Mouse (Mus musculus) hindbrain, embryonic 11.5 days (tissue): Measurements from ENCODE around the gene Snd1. TPM values are rescaled to one million over a fixed set of nuclear protein-coding genes. Genes with fewer than 3 reads are reported as not detected.
A peak's percentile ranks its signal among the peaks of the same experiment; 100 is the strongest.

Source experiments
- ATAC-seq: fragments of 200-750 bp; cut with Nextera tagmentation; 2 replicates; pipeline ENCODE4 v1.8.0; 2017; ENCODE audit warnings: mild to moderate bottlenecking, moderate TSS enrichment, moderate library complexity; ENCODE audit not compliant: low FRiP score
- DNase-seq: peaks from one replicate; pipeline ENCODE4 v3.0.0-alpha.2; 2015; ENCODE audit warnings: low spot score
- H3K27ac ChIP-seq: fragments of 300-500 bp; sonication (generic); 2 replicates; pipeline ENCODE4 v1.5.1; 2014; ENCODE audit warnings: mild to moderate bottlenecking, low read depth, low read length
- H3K27me3 ChIP-seq: fragments of 300-500 bp; sonication (generic); 2 replicates; pipeline ENCODE4 v1.6.1; 2014; ENCODE audit warnings: mild to moderate bottlenecking, low read length, moderate library complexity, mixed read lengths; ENCODE audit not compliant: control insufficient read depth, insufficient read depth
- H3K36me3 ChIP-seq: fragments of 300-500 bp; sonication (generic); 2 replicates; pipeline ENCODE4 v1.6.1; 2014; ENCODE audit warnings: mild to moderate bottlenecking, low read length, moderate library complexity, mixed read lengths; ENCODE audit not compliant: control insufficient read depth, insufficient read depth
- H3K4me1 ChIP-seq: fragments of 300-500 bp; sonication (generic); replicated peaks from 2 replicates; pipeline ENCODE4 v1.6.1; 2014; ENCODE audit warnings: low read length, mixed read lengths; ENCODE audit not compliant: control insufficient read depth, insufficient read depth
- H3K4me2 ChIP-seq: fragments of 300-500 bp; sonication (generic); replicated peaks from 2 replicates; pipeline ENCODE4 v1.6.1; 2014; ENCODE audit warnings: mild to moderate bottlenecking, low read depth, low read length
- H3K4me3 ChIP-seq: fragments of 300-500 bp; sonication (generic); 2 replicates; pipeline ENCODE4 v1.5.1; 2014; ENCODE audit warnings: low read depth, low read length
- H3K9ac ChIP-seq: fragments of 300-500 bp; sonication (generic); 2 replicates; pipeline ENCODE4 v1.6.1; 2014; ENCODE audit warnings: low read depth, low read length
- H3K9me3 ChIP-seq: fragments of 300-500 bp; sonication (generic); 2 replicates; pipeline ENCODE4 v1.6.1; 2016; ENCODE audit warnings: low read length; ENCODE audit not compliant: control insufficient read depth
- WGBS: fragments of 180-500 bp; shearing (Covaris S2); extraction: QIAGEN DNeasy Blood & Tissue Kit; methylation state at CpG from one replicate; pipeline ENCODE4 v1.1.7; 2014; 5-methylcytosine and 5-hydroxymethylcytosine counted together
- polyA plus RNA-seq: library from polyadenylated mRNA; unstranded; fragments of >200 nt; fragmentation: Nextera tagmentation; extraction: Ambion mirVana; gene quantifications from 2 replicates; pipeline ENCODE4 v1.2.1, GENCODE M21; 2014

Gene Snd1
- polyA plus RNA-seq, 1 experiment from 2014 or later = 86.2 TPM

DNA sequence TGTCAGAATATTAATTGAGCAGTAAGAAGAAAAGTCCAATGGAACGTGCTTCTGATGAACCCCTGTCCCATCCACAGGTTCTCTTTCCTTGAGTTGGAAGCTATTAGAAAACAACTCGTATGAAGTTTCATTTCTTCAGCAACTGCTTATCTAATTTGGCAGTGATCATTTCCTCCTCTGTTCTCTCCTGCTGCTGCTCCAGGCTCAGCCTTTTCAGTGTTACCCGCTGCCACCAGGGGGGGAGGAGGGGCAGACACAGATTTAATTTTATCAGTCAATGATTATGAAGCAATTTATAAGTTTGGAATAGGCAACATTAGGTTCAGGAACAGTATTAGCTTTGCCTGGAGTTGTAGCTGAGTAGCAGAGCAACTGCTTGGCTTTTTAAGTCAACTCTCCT is 291.7 kb downstream of the Snd1 start:
- no peaks in the 10 kb centered on the region for H3K36me3 ChIP-seq
- H3K9ac ChIP-seq = no peak overlapping the region
- WGBS = 88% methylated on average over 3 of the region's 3 CpGs
- H3K27ac ChIP-seq = no peak overlapping the region
- ATAC-seq (no peak), DNase-seq (no peak)
- no peak overlapping the region for H3K4me2 ChIP-seq
- no peaks in the 10 kb centered on the region for H3K9me3 ChIP-seq
- H3K4me3 ChIP-seq = no peak overlapping the region
- no peaks in the 10 kb centered on the region for H3K27me3 ChIP-seq
- no peaks in the 10 kb centered on the region; the same call in 1 of the 2 replicates for H3K4me1 ChIP-seq

DNA sequence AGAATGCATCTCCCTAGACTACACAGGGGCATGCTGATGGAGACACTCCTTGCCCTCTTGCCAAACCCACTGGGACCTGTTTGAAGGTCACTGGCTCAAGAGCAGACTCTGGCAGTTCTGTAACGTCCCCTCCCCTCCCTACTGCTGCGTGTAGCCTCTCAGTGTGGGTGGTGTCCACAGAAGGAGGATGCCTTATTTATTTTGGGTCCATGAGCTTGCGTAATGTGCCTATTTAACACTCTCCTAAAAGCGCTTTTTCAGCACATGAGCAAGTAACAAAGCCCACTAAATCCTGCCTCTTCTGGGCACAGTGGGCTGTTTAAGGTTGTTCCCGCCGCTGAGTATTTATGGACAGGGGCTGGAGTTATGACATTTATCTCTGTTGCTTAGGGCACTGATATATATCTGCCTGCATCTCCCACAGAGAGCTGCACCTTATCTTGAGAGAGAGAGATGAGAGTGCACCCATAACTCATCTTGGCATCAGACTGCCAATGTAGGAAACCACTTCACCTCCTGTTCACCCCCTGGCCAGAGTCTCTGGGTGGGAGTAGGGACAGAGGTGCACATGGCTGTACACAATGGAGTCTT is 293.0 kb downstream of the Snd1 start:
- no peak for ATAC-seq

GRCm38 (mm10) chr6:28771331-28771730 is 296.4 kb downstream of the Snd1 start:
- H3K4me3 ChIP-seq = no peak overlapping the region
- no peaks in the 10 kb centered on the region for H3K4me1 ChIP-seq
- WGBS = 30% methylated on average over 2 of the region's 2 CpGs

More for the DNA sequence above, 293.0 kb downstream of the Snd1 start:
- no peak for DNase-seq
- H3K9ac ChIP-seq = no peak overlapping the region
- H3K27ac ChIP-seq = no peak overlapping the region
- H3K4me3 ChIP-seq = no peak overlapping the region
- no peak overlapping the region for H3K4me2 ChIP-seq
- WGBS = 88% methylated on average over 6 of the region's 6 CpGs
- H3K9me3 ChIP-seq = no peaks in the 10 kb centered on the region
- H3K4me1 ChIP-seq = no peaks in the 10 kb centered on the region
- no peaks in the 10 kb centered on the region for H3K27me3 ChIP-seq
- H3K36me3 ChIP-seq = no peaks in the 10 kb centered on the region

GRCm38 (mm10) chr6:28781696-28782095 is 306.8 kb downstream of the Snd1 start:
- 0 out of 2 replicates have a peak overlapping the region, but pooled peaks have one; percentile 12 for H3K27ac ChIP-seq
- 81% methylated on average over 3 of the region's 3 CpGs for WGBS
- H3K27me3 ChIP-seq = no peaks in the 10 kb centered on the region
- no peaks in the 10 kb centered on the region for H3K4me1 ChIP-seq
- no peak overlapping the region for H3K4me3 ChIP-seq
- no peaks in the 10 kb centered on the region for H3K9me3 ChIP-seq
- no peak for ATAC-seq
- H3K9ac ChIP-seq = no peak overlapping the region
- no peak for DNase-seq
- H3K4me2 ChIP-seq = no peak overlapping the region
- no peaks in the 10 kb centered on the region for H3K36me3 ChIP-seq

More at GRCm38 (mm10) chr6:28771331-28771730, 296.4 kb downstream of the Snd1 start:
- no peak for DNase-seq
- H3K27ac ChIP-seq = no peak overlapping the region
- no peaks in the 10 kb centered on the region for H3K36me3 ChIP-seq
- no peaks in the 10 kb centered on the region for H3K9me3 ChIP-seq
- H3K9ac ChIP-seq = no peak overlapping the region
- H3K4me2 ChIP-seq = no peak overlapping the region
- no peak for ATAC-seq
- no peaks in the 10 kb centered on the region for H3K27me3 ChIP-seq

- WGBS = 41% methylated on average over 4 of the region's 4 CpGs
- no peaks in the 10 kb centered on the region for H3K4me1 ChIP-seq
- no peaks in the 10 kb centered on the region for H3K9me3 ChIP-seq
- ATAC-seq = peak; percentile 87
- H3K4me3 ChIP-seq = no peak overlapping the region
- H3K9ac ChIP-seq = 0 out of 2 replicates have a peak overlapping the region, but pooled peaks have one; percentile 13
- peak; percentile 33 for DNase-seq
- H3K27ac ChIP-seq = peak overlapping the region; percentile 69
- H3K4me2 ChIP-seq = no peak overlapping the region
- H3K27me3 ChIP-seq = no peaks in the 10 kb centered on the region
- no peaks in the 10 kb centered on the region for H3K36me3 ChIP-seq
These were observed 308.2 kb downstream of the Snd1 start for GRCm38 (mm10) chr6:28783082-28783647.

- ATAC-seq (0 out of 2 replicates have a peak, but pooled peaks have one; percentile 31), DNase-seq (no peak)
- H3K9ac ChIP-seq = no peak overlapping the region
- H3K9me3 ChIP-seq = no peaks in the 10 kb centered on the region
- H3K4me3 ChIP-seq = no peak overlapping the region
- 42% methylated on average over 5 of the region's 5 CpGs for WGBS
- no peaks in the 10 kb centered on the region for H3K27me3 ChIP-seq
- no peaks in the 10 kb centered on the region for H3K36me3 ChIP-seq
- no peaks in the 10 kb centered on the region for H3K4me1 ChIP-seq
- peak overlapping the region; percentile 69; the same call in 1 of the 2 replicates for H3K27ac ChIP-seq
- H3K4me2 ChIP-seq = no peak overlapping the region
These were observed 309.0 kb downstream of the Snd1 start for GRCm38 (mm10) chr6:28783953-28784352.

GRCm38 (mm10) chr6:28785770-28786169 is 310.8 kb downstream of the Snd1 start:
- ATAC-seq = no peak
- WGBS = 84% methylated on average over 8 of the region's 8 CpGs
- no peak overlapping the region for H3K9ac ChIP-seq
- H3K27me3 ChIP-seq = no peaks in the 10 kb centered on the region
- no peaks in the 10 kb centered on the region for H3K36me3 ChIP-seq
- no peak overlapping the region for H3K4me3 ChIP-seq
- H3K4me1 ChIP-seq = no peaks in the 10 kb centered on the region
- H3K27ac ChIP-seq = no peak overlapping the region
- no peak for DNase-seq
- H3K9me3 ChIP-seq = no peaks in the 10 kb centered on the region
- H3K4me2 ChIP-seq = no peak overlapping the region

DNA sequence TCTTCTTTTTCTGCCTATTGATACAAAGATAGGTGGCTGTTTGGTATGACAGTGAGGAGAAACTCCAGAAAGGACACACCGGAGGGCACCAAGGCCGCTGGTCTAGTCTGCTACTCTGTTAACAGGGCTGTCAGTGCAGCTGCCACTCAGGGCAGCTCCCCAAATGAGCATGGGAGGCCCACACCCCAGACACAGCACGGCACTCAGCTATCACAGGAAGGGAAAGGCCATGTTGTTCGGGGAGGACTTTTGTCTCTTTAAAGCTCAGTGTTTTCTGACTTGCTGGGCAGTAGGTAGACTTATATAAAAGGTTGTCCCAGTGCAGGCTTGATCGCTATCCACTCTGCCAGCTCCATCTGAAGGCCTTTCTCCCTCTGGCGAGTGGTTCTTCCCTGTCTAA is 312.2 kb downstream of the Snd1 start:
- H3K4me2 ChIP-seq = no peak overlapping the region
- no peaks in the 10 kb centered on the region for H3K4me1 ChIP-seq
- H3K9ac ChIP-seq = no peak overlapping the region
- no peaks in the 10 kb centered on the region for H3K27me3 ChIP-seq
- H3K4me3 ChIP-seq = no peak overlapping the region
- WGBS = 75% methylated on average over 6 of the region's 6 CpGs
- DNase-seq (no peak), ATAC-seq (no peak)
- no peaks in the 10 kb centered on the region for H3K9me3 ChIP-seq
- no peaks in the 10 kb centered on the region for H3K36me3 ChIP-seq
- H3K27ac ChIP-seq = no peak overlapping the region

- no peak overlapping the region for H3K4me3 ChIP-seq
- H3K27me3 ChIP-seq = no peaks in the 10 kb centered on the region
- no peak overlapping the region for H3K27ac ChIP-seq
- H3K36me3 ChIP-seq = no peaks in the 10 kb centered on the region
- no peak overlapping the region for H3K4me2 ChIP-seq
- no peak for DNase-seq
- no peak for ATAC-seq
- H3K9me3 ChIP-seq = no peaks in the 10 kb centered on the region
- H3K4me1 ChIP-seq = no peaks in the 10 kb centered on the region
- WGBS = 86% methylated on average over 4 of the region's 4 CpGs
- no peak overlapping the region for H3K9ac ChIP-seq
These were observed 314.7 kb downstream of the Snd1 start for GRCm38 (mm10) chr6:28789685-28790084.
